Mouse (Mus musculus): ENCODE data around the gene Sdr39u1.
A peak's percentile ranks its signal among the peaks of the same experiment; 100 is the strongest.

Sdr39u1 gene

DNA sequence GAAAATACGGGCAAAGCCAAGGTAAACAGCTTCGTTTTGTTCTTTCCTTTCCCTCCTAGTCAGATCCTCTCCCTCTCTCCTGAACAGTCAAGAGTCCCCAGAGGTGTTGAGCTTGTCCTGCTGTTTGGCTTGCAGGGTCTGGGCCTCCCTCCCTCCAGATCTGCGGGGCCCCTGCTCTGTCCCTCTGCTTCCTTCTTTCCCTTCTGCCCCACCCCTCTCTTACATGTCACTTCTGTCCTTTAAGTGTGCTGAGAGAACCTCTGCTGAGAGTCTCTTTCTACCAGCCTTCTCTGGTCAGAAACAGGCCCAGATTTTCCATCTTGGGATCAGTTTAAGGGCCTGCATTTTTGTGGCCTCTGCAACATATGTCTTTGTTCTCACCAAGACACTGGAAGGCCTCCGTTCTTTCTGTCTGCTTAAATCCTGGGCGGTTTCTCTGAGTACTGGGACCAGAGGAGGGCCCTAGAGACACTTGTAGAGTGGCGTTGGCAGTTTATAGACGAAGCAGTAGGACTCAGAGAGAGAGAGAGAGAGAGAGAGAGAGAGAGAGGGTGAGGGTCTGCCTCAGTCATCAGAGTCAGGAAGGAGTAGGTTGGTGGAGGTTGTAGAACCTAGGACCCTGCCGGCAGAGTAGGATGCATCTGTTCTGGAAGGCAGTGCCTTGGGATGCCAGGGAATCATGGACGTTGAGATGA, 45.5 kb downstream of the Sdr39u1 start:
- DNase-seq (ENCODE audit: low spot score) = no peak

DNA sequence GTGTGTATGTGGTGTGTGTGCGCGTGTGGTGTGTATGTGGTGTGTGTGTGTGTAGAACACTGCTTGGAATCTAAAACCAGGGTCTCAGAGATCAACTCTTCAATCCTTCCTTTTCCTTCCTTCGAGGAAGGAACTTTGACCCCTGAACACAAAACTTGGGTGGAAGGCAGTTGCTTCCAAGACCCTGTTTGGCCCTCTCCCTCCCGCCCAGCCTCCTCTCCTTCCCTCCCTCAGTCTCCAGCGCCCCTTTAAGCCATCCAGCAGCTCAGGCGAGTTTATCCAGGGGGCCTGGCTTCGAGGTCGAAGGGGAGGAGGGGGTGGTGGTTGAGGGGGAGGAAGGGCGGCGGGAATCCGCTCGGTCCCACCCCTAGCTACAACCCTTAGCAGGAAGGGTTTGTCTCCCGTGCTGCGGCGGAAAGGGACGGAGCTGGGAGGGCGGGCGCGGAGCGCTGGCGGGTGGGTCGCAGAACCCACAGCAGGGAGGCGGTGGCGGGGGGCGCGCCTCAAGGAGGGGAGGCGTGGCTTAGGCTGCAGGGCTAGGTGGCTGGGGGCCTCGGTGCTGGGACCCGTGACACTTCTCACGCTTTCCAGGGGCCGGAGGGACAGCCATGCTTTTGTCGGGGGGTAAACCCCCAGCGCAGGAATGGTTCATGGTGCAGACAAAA, 46.3 kb downstream of the Sdr39u1 start, which contains the start of gene Nynrin:
Gene Nynrin (plus strand): TSS at position 390 of the 665 bp plus-strand sequence.
- DNase-seq (ENCODE audit: low spot score) = peak; percentile 62

DNA sequence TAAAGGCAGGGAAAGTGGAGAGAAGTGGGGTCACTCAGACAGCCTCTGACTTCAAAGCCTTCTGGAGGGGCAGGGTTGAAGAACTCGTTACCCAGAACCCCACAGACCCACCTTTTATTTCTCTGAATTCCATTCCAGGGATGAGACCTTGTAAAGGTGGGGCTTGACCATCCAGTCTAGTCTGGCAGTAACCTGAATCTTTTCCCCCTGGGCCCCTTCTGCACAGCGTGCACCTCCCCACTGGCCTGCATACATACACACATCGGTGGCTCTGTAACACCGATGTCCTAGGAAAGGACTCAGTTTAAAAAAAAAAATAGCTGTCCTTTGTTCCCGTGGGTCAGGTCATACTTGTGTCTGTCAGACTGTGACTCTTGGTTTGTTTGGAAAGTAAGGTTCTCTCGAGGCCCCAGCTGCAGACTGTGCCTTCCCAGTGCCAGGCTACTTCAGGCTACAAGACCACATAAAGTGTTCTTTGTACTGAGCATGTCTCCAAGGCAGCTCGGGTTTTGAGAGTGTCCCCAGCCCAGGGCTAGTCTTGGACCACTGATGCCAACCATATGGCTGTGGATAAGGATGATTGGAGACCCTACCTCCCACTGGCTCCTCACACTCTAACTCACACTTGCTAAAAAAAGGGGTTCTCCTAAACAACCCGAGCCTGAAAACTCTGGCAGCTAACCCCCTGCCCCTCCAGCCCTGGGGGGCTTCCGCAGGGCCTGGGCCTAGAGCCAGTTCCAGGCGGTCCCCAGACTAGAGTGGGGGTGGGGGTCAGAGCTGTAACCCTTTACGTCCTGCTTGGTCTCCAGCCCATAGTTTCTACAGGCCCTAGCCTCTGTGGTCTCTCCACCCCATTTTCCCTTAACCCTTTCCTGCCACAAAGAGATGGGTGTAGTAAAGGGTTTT, 47.2 kb downstream of the Sdr39u1 start:
- DNase-seq (ENCODE audit: low spot score) = no peak

DNA sequence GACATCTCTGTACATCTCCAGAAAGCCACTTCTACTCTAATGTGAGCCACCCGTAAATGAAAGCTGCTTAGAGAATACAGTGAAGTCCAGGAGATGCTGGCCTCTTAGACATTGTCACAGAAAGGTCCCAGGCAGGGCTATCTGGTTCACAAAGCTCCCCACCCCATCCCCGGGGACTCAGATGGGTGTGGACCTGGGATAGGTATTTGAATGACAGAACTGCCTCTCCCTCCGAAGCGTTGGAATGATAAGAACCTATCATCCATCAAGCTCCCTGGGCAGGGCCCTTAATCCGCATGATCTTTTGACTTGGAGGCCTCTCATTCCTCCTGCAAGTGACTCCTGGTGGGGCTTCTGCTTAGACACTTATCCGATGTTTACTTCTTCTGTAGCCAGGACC, 49.2 kb downstream of the Sdr39u1 start:
- DNase-seq (ENCODE audit: low spot score) = no peak

Measured in testis, postnatal 14 days (tissue).